Mouse (Mus musculus): ENCODE measurements around the gene Prss53.

Prss53 gene

GRCm38 (mm10) chr7:127912938-127913337 lies 22.2 kb upstream of the Prss53 start:
- CTCF ChIA-PET, result interaction anchor here (0.7 to 0.8 kb wide), 3 partner anchors 9 to 426 kb away, joined by 3 to 12 read pairs (median 7); partner anchors contain the start of gene Hsd3b7

DNA sequence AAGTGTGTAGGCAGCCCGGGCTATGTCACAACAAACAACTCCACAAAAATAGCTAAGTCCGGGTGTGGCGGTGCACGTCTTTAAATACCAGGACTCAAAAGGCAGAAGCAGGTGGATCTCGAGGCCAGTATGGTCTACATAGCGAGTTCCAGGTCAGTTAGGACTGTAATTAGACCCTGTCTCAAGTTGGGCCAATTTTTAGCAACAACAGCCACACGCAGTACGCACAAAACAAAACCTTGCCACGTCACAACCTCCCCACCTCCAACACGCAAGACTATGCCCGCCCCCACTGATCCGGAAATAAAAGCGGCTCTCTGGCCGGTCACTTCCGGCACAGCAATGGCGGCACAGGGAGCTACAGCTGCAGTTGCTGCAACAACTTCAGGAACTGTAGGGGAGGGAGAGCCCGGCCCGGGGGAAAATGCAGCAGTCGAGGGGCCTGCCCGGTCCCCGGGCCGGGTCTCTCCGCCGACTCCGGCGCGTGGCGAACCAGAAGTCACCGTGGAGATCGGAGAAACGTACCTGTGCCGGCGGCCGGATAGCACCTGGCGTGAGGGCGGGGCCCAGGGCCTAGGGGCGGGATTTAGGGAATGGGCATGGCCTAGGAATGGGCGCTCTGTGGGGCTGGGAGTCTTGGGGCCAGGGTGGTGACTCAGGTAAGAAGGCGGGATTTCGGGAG lies 21.6 kb upstream of the Prss53 start, which contains the start of gene Kat8:
Gene Kat8, plus strand, starts transcription at position 327 of the 682 bp plus-strand sequence.
- CTCF ChIA-PET, result interaction anchor here (0.7 to 0.8 kb wide), 2 partner anchors 9 to 112 kb away, joined by 3 to 12 read pairs; partner anchors contain the start of gene Hsd3b7

DNA sequence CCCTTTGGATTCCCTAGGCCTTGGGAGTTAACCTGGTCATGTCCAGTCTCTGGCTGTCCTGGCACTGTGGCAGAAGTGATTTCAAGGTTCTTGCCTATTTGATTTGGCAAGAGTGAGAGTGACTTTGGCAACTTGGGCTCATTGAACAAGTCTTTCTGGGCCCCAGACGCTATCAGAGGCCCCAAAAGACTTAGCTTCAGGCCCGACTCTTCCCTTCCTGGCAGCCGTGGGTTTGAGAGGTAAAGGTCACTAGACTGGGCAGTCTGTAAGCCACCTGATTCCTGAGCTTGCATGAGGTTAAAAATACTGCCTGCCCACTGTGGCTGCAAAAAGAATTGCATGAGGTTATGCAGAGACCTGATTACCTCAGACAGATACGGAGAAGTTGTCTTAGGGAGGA lies 17.9 kb upstream of the Prss53 start:
- CTCF ChIA-PET, result interaction anchor here (0.6 kb wide), 1 partner anchor 743 kb away, joined by 4 read pairs; no protein-coding TSS in a partner anchor

GRCm38 (mm10) chr7:127907939-127908338 lies 17.2 kb upstream of the Prss53 start:
- CTCF ChIA-PET, result no interaction called here

- CTCF ChIA-PET, result interaction anchor here (0.6 to 1.7 kb wide), 4 partner anchors 8 to 88 kb away, joined by 3 to 5 read pairs (median 3); partner anchors contain the start of gene Kat8
Measured at GRCm38 (mm10) chr7:127903971-127904796, 13.4 kb upstream of the Prss53 start, which contains the start of gene Bckdk. TSS of gene Bckdk (plus strand) at chr7:127904082.

GRCm38 (mm10) chr7:127901772-127902171 lies 11.0 kb upstream of the Prss53 start:
- CTCF ChIA-PET, result interaction anchor here (0.6 kb wide), 1 partner anchor 1703 kb away, joined by 4 read pairs; no protein-coding TSS in a partner anchor

- CTCF ChIA-PET, result no interaction called here
Measured at GRCm38 (mm10) chr7:127899997-127900396, 9.2 kb upstream of the Prss53 start.

DNA sequence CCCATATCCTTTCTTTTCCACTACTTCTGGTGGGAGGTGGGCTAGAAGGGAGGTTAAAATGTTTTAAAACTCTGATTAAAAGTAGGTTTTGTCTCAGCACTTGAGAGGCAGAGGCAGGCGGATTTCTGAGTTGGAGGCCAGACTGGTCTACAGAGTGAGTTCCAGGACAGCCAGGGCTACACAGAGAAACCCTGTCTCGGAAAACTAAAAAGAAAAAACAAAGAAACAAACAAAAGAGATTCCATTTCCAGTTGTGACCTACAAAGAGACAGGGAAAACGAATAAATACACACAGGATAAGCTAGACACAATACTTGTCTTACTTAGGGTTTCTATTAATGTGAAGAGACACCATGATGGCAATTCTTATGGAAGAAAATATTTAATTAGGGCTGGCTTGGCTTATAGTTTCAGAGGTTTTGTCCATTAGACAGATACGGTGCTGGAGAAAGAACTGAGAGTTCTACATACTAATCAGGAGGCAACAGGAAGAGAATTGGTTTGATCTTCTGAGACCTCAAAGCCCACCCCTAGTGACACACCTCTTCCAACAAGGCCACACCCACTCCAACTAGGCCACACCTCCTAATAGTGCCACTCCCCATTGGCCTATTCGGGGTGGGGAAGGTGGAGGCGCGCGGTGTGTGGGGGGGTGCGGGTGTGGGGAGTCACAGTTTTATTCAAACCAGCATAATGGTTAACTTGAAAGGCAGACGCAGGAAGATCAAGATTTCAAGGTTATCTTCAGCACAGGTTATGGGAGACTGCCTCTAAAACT lies 7.6 kb upstream of the Prss53 start:
- CTCF ChIA-PET, result no interaction called here

DNA sequence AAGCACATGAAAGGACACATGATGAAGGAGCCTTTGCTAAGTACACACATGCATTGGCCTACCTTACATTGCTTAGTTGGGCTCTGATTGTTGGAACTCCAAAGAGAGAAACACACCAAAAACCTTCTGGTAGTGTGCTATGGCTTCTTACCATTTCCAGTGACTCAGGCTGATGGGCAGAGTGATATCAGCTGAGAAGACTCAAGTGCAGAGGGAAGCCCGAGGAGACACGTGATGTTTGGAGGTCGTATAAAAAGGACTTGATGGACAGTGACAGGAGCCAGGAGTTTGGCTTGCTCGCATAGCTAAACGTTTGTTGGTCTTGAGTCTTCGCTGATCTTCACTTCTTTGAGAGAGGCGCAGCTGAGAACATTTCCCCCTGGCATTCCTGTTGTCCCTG lies 6.8 kb upstream of the Prss53 start:
- CTCF ChIA-PET, result no interaction called here

DNA sequence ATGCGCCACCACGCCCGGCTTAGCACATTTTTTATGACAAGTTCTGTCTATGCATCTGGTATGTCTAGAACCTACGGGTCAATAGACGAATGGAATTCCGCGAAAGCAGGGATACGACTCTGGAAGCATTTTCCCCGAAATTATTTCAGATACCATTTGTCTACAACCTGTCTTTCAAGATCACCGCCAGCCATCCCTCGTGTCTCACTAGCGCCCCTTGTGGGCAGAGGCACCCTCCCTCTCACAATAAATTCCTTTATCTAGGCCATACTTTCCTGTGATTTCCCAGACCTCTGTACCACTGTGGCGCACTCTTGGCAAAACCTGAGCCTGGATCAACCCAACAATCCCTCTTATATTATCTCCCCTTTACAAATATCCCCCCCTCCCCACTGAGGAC lies 5.6 kb upstream of the Prss53 start:
- CTCF ChIA-PET, result interaction anchor here (0.7 to 0.8 kb wide), 2 partner anchors 16 to 95 kb away, joined by 3 to 7 read pairs; no protein-coding TSS in a partner anchor

DNA sequence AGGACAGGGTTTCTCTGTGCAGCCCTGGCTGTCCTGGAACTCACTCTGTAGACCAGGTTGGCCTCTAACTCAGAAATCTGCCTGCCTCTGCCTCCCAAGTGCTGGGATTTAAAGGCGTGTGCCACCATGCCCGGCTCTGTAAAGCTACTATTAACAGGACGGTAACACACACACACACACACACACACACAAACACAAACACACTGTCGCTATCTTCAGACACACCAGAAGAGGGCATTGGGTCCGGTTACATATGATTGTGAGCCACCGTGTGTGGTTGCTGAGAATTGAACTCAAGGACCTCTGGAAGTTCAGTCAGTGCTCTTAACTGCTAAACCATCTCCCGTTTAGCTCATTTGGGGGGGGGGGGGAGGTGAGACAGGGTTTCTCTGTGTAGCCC lies 5.1 kb upstream of the Prss53 start:
- CTCF ChIA-PET, result interaction anchor here (0.6 to 1.1 kb wide), 6 partner anchors 22 to 1146 kb away, joined by 4 to 9 read pairs (median 6); no protein-coding TSS in a partner anchor

- CTCF ChIA-PET, result interaction anchor here (0.6 to 1.1 kb wide), 6 partner anchors 22 to 1145 kb away, joined by 4 to 9 read pairs (median 6); no protein-coding TSS in a partner anchor
Measured at GRCm38 (mm10) chr7:127895442-127895841, 4.7 kb upstream of the Prss53 start, which contains the start of the genes Gm21974 and Vkorc1. TSS of gene Gm21974 (minus strand) at chr7:127895454. TSS of gene Vkorc1 (minus strand) at chr7:127895617.

GRCm38 (mm10) chr7:127894480-127894879 lies 3.7 kb upstream of the Prss53 start:
- CTCF ChIA-PET, result interaction anchor here (0.5 kb wide), 1 partner anchor 72 kb away, joined by 4 read pairs; no protein-coding TSS in a partner anchor

GRCm38 (mm10) chr7:127888821-127889220 lies 1.9 kb downstream of the Prss53 start:
- CTCF ChIA-PET, result no interaction called here

- CTCF ChIA-PET, result no interaction called here
Measured at GRCm38 (mm10) chr7:127887781-127888180, 3.0 kb downstream of the Prss53 start.

DNA sequence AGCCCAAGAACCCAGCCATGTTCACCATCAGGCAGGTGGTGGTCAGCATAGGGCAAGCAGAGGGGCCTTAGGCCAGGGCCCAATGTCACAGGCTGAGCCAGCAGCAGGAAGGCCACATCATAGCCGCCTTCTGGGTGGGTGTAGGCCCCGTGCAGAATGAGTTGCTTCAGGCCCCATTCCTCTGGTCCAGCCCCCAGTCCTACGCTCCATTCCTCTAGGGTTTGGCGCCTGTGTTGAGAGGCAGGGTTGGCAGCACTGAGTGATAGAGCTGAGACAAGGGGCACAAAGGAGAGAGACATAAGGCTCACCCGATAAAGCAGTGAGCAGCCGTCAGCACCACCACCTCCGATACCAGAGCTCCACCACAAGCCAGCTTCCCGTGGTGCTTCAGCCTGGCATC lies 3.6 kb downstream of the Prss53 start:
- CTCF ChIA-PET, result no interaction called here

DNA sequence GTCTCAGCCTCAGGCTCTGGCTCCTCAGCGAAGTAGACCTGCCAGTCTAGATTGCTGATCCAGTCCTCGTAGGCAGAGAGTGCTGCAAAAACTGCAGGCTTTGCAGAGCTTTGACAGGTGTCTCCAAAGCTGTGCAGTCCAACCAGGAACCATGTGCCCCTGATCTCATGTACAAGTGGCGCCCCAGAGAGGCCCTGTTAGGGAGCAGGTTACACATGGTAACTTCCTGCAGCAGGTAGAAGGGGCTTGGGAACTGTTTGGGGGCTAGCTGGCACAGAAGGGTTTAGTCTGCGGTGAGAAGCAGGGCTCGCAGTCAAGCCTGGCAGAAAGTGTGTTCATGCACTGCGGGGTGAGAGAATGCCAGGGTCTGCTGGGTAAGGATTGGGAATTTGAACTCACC lies 4.2 kb downstream of the Prss53 start:
- CTCF ChIA-PET, result no interaction called here

DNA sequence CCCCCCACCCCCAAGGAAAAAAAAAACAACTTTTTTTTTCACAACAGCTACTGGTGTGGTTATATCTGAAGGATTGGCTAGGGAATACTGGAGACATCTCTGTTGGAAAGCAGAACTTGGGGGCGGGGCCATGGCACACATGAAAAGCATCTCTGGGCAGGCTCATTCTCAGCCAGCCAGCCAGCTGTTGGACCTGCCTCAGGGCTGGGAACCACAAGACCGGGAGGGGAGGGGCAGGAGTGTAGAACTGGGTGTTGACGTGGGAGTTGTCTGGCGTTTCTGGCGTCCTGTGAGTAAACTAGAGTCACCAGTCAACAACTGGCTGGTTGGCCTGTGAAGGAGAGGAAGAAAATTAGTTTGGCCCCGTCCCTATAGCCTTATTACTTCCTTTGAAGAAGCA lies 4.8 kb downstream of the Prss53 start:
- CTCF ChIA-PET, result interaction anchor here (0.6 kb wide), 1 partner anchor 15 kb away, joined by 5 read pairs; no protein-coding TSS in a partner anchor

GRCm38 (mm10) chr7:127880431-127880830 lies 10.3 kb downstream of the Prss53 start:
- CTCF ChIA-PET, result interaction anchor here (0.5 to 1.4 kb wide), 2 partner anchors 16 to 24 kb away, joined by 5 to 7 read pairs; partner anchors contain the start of gene Bckdk

GRCm38 (mm10) chr7:127879301-127879700 lies 11.5 kb downstream of the Prss53 start:
- CTCF ChIA-PET, result interaction anchor here (1.4 kb wide), 1 partner anchor 25 kb away, joined by 5 read pairs; the partner anchor contains the start of gene Bckdk
